Mouse (Mus musculus) embryonic facial prominence, embryonic 11.5 days (tissue): ENCODE measurements around the gene Mpv17l. TPM values are rescaled to one million over a fixed set of nuclear protein-coding genes. Genes with fewer than 3 reads are reported as not detected.
"Not testable (repeated sequence)": the region's sequence is repeated elsewhere in the genome, so short reads cannot be mapped to it uniquely, and the experiment has no call there.

Experiments used
- ATAC-seq: fragments of 200-750 bp; cut with Nextera tagmentation; replicated peaks from 2 replicates; pipeline ENCODE4 v1.8.0; 2017; ENCODE audit warnings: low read depth; ENCODE audit not compliant: insufficient number of reproducible peaks, low FRiP score, low TSS enrichment
- DNase-seq: peaks from one replicate; pipeline ENCODE4 v3.0.0-alpha.2; 2015; ENCODE audit warnings: low spot score
- H3K27ac ChIP-seq: fragments of 300-500 bp; sonication (generic); replicated peaks from 2 replicates; pipeline ENCODE4 v1.5.1; 2014; ENCODE audit warnings: mild to moderate bottlenecking, low read depth, low read length, control low read depth
- H3K27me3 ChIP-seq: fragments of 300-500 bp; sonication (generic); 2 replicates; pipeline ENCODE4 v1.6.1; 2014; ENCODE audit warnings: mild to moderate bottlenecking, low read length, moderate library complexity, mixed read lengths; ENCODE audit not compliant: control insufficient read depth, insufficient read depth
- H3K36me3 ChIP-seq: fragments of 300-500 bp; sonication (generic); replicated peaks from 2 replicates; pipeline ENCODE4 v1.6.1; 2014; ENCODE audit warnings: low read depth, mild to moderate bottlenecking, low read length, moderate library complexity, mixed read lengths; ENCODE audit not compliant: control insufficient read depth, insufficient read depth
- H3K4me1 ChIP-seq: fragments of 300-500 bp; sonication (generic); 2 replicates; pipeline ENCODE4 v1.6.1; 2014; ENCODE audit warnings: low read length, mixed read lengths; ENCODE audit not compliant: control insufficient read depth, insufficient read depth
- H3K4me2 ChIP-seq: fragments of 300-500 bp; sonication (generic); 2 replicates; pipeline ENCODE4 v1.6.1; 2014; ENCODE audit warnings: low read depth, mild to moderate bottlenecking, control low read depth, low read length, moderate library complexity
- H3K4me3 ChIP-seq: fragments of 300-500 bp; sonication (generic); 2 replicates; pipeline ENCODE4 v1.5.1; 2014; ENCODE audit warnings: low read depth, low read length, control low read depth
- H3K9ac ChIP-seq: fragments of 300-500 bp; sonication (generic); replicated peaks from 2 replicates; pipeline ENCODE4 v1.6.1; 2014; ENCODE audit warnings: mild to moderate bottlenecking, control low read depth, low read length
- H3K9me3 ChIP-seq: fragments of 300-500 bp; sonication (generic); replicated peaks from 2 replicates; pipeline ENCODE4 v1.6.1; 2016; ENCODE audit warnings: mild to moderate bottlenecking, low read length, inconsistent platforms, mixed read lengths; ENCODE audit not compliant: control insufficient read depth
- WGBS: fragments of 180-500 bp; shearing (Covaris S2); extraction: QIAGEN DNeasy Blood & Tissue Kit; methylation state at CpG from one replicate; pipeline ENCODE4 v1.1.7; 2014; 5-methylcytosine and 5-hydroxymethylcytosine counted together
- polyA plus RNA-seq: library from polyadenylated mRNA; unstranded; fragments of >200 nt; fragmentation: Nextera tagmentation; extraction: Ambion mirVana; gene quantifications from 2 replicates; pipeline ENCODE4 v1.2.1, GENCODE M21; 2014

Mpv17l gene
- polyA plus RNA-seq, 1 experiment from 2014 or later: 2.8 TPM

- Histone ChIP-seq H3K4me3 (no peak overlapping the region), H3K4me2 (no peak overlapping the region), H3K36me3 (no peaks in the 10 kb centered on the region), H3K27ac (no peak overlapping the region), H3K4me1 (no peaks in the 10 kb centered on the region), H3K27me3 (no peaks in the 10 kb centered on the region), H3K9ac (no peak overlapping the region), H3K9me3 (no peaks in the 10 kb centered on the region)
- ATAC-seq: no peak
- WGBS: 88% methylated on average over 8 of the region's 8 CpGs
- no peak for DNase-seq
Measured at GRCm38 (mm10) chr16:13972051-13972450, 69.1 kb downstream of the Mpv17l start.

GRCm38 (mm10) chr16:13976358-13976896 lies 73.5 kb downstream of the Mpv17l start:
- H3K27ac ChIP-seq, H3K27me3 ChIP-seq, DNase-seq, H3K36me3 ChIP-seq, H3K9ac ChIP-seq, H3K4me2 ChIP-seq, H3K4me1 ChIP-seq, ATAC-seq, H3K9me3 ChIP-seq, H3K4me3 ChIP-seq: not testable (repeated sequence)
- 80% methylated on average over 4 of the region's 4 CpGs for WGBS

GRCm38 (mm10) chr16:13977026-13977425 lies 74.1 kb downstream of the Mpv17l start:
- DNase-seq, H3K9me3 ChIP-seq, H3K36me3 ChIP-seq, H3K27me3 ChIP-seq, ATAC-seq, H3K4me1 ChIP-seq, H3K4me3 ChIP-seq, H3K4me2 ChIP-seq, H3K27ac ChIP-seq, H3K9ac ChIP-seq: not testable (repeated sequence)
- WGBS: 54% methylated on average over 1 of the region's 1 CpGs

- not testable (repeated sequence) for H3K9me3 ChIP-seq, H3K27ac ChIP-seq, H3K9ac ChIP-seq, H3K36me3 ChIP-seq, H3K4me1 ChIP-seq, ATAC-seq, H3K4me3 ChIP-seq, H3K27me3 ChIP-seq, DNase-seq, H3K4me2 ChIP-seq
- WGBS: 73% methylated on average over 3 of the region's 3 CpGs
Measured at GRCm38 (mm10) chr16:13981726-13982125, 78.8 kb downstream of the Mpv17l start.

- no peaks in the 10 kb centered on the region for H3K36me3 ChIP-seq
- H3K27me3 ChIP-seq: no peaks in the 10 kb centered on the region
- no peak for ATAC-seq
- no peak overlapping the region for H3K4me3 ChIP-seq
- no peaks in the 10 kb centered on the region for H3K9me3 ChIP-seq
- DNase-seq: no peak
- H3K4me1 ChIP-seq: no peaks in the 10 kb centered on the region
- WGBS: 92% methylated on average over 5 of the region's 5 CpGs
- no peak overlapping the region for H3K9ac ChIP-seq
- H3K27ac ChIP-seq: no peak overlapping the region
- no peak overlapping the region for H3K4me2 ChIP-seq
Measured at GRCm38 (mm10) chr16:13983161-13983560, 80.2 kb downstream of the Mpv17l start.

GRCm38 (mm10) chr16:13986197-13986573 lies 83.2 kb downstream of the Mpv17l start:
- Histone ChIP-seq H3K4me3 (peak overlapping the region; percentile 51), H3K4me1 (no peaks in the 10 kb centered on the region), H3K4me2 (peak overlapping the region; percentile 83), H3K27me3 (no peaks in the 10 kb centered on the region), H3K27ac (no peak overlapping the region), H3K9ac (peak overlapping the region; percentile 76), H3K9me3 (no peaks in the 10 kb centered on the region), H3K36me3 (no peaks in the 10 kb centered on the region; the same call in 1 of the 2 replicates)
- DNase-seq (no peak), ATAC-seq (peak; percentile 44; the same call in 1 of the 2 replicates)
- whole genome bisulfite sequencing: 42% methylated on average over 3 of the region's 3 CpGs

GRCm38 (mm10) chr16:13986574-13987478 lies 83.9 kb downstream of the Mpv17l start, which contains the start of the genes 2900011O08Rik and Ifitm7:
Gene 2900011O08Rik (plus strand): TSS chr16:13986604.
Gene Ifitm7 (minus strand): TSS chr16:13986888.
- WGBS: under 1% methylated on average over 31 of the region's 31 CpGs
- Histone ChIP-seq H3K4me2 (peak within 1 kb of the TSS; percentile 83), H3K27ac (no peak within 1 kb of the TSS; the same call in 1 of the 2 replicates), H3K36me3 (no peaks in the 10 kb centered on the region; the same call in 1 of the 2 replicates), H3K4me3 (peak within 1 kb of the TSS; percentile 51), H3K4me1 (no peaks in the 10 kb centered on the region), H3K27me3 (no peaks in the 10 kb centered on the region), H3K9me3 (no peaks in the 10 kb centered on the region), H3K9ac (peak within 1 kb of the TSS; percentile 76)
- ATAC-seq (peak; percentile 86), DNase-seq (peak; percentile 54)
